Mouse (Mus musculus) liver, adult 2 months (tissue): ENCODE measurements at regions not wholly inside any gene's neighbourhood (a gene's known extent, or its start where the extent isn't known, plus 50 kb on each side); places are given as distances from the start of the nearest gene placed in this dataset.

Source experiments
- DNase-seq: peaks from one replicate; pipeline ENCODE4 v3.0.0-alpha.2; 2011; ENCODE audit warnings: low read depth, low spot score; ENCODE audit errors: extremely low read depth
- H3K27ac ChIP-seq: fragments of 200-500 bp; replicated peaks from 2 replicates; pipeline ENCODE4 v1.5.1; 2012; ENCODE audit warnings: low read depth, mild to moderate bottlenecking, control low read depth, inconsistent platforms, low read length; ENCODE audit not compliant: insufficient read depth
- H3K27me3 ChIP-seq: fragments of 200-500 bp; 2 replicates; pipeline ENCODE4 v1.6.1; 2012; ENCODE audit warnings: mild to moderate bottlenecking, moderate library complexity, low read length, inconsistent platforms; ENCODE audit not compliant: control insufficient read depth, insufficient read depth
- H3K36me3 ChIP-seq: fragments of 200-500 bp; 2 replicates; pipeline ENCODE4 v1.6.1; 2012; ENCODE audit warnings: low read length, inconsistent platforms; ENCODE audit not compliant: control insufficient read depth, insufficient read depth
- H3K4me1 ChIP-seq: fragments of 200-500 bp; 2 replicates; pipeline ENCODE4 v1.6.1; 2011; ENCODE audit warnings: low read length; ENCODE audit not compliant: control insufficient read depth, insufficient read depth
- H3K4me3 ChIP-seq: fragments of 200-500 bp; 2 replicates; pipeline ENCODE4 v1.5.1; 2011; ENCODE audit warnings: low read depth, mild to moderate bottlenecking, control low read depth, low read length, moderate library complexity; ENCODE audit not compliant: insufficient read depth
- H3K79me2 ChIP-seq: fragments of 200-500 bp; 2 replicates; pipeline ENCODE4 v1.6.1; 2012; ENCODE audit warnings: inconsistent platforms, mild to moderate bottlenecking, low read length, moderate library complexity; ENCODE audit not compliant: control insufficient read depth, insufficient read depth
- H3K9ac ChIP-seq: fragments of 200-500 bp; 2 replicates; pipeline ENCODE4 v1.6.1; 2012; ENCODE audit warnings: low read depth, mild to moderate bottlenecking, control low read depth, inconsistent platforms, low read length
- CTCF ChIP-seq: fragments of 200-500 bp; IDR thresholded peaks from 2 replicates; pipeline ENCODE4 v1.5.1; 2011; ENCODE audit warnings: low read depth, low read length, control low read depth
- POLR2A ChIP-seq: fragments of 200-500 bp; IDR thresholded peaks from 2 replicates; pipeline ENCODE4 v1.6.1; 2011; ENCODE audit warnings: low read length, control low read depth; ENCODE audit not compliant: insufficient read depth; ENCODE audit errors: extremely low read depth
- WGBS: fragments of 180-500 bp; shearing (Covaris S2); methylation state at CpG from one replicate; pipeline ENCODE4 v1.1.7; 2018; 5-methylcytosine and 5-hydroxymethylcytosine counted together

- no peak overlapping the region for H3K9ac ChIP-seq
- no peak overlapping the region for H3K4me3 ChIP-seq
Observed at GRCm38 (mm10) chr2:82445706-82446105, 392.7 kb downstream of the Zfp804a start.

GRCm38 (mm10) chr2:82455743-82456142, 402.7 kb downstream of the Zfp804a start:
- 79% methylated on average over 3 of the region's 3 CpGs for WGBS
- Histone ChIP-seq H3K27me3 (no peaks in the 10 kb centered on the region), H3K4me3 (no peak overlapping the region), H3K9ac (no peak overlapping the region), H3K79me2 (no peaks in the 10 kb centered on the region), H3K4me1 (no peaks in the 10 kb centered on the region), H3K36me3 (no peaks in the 10 kb centered on the region), H3K27ac (no peak overlapping the region)
- DNase-seq: no peak
- TF ChIP-seq CTCF (no peak), POLR2A (no peak)

More at GRCm38 (mm10) chr2:82445706-82446105, 392.7 kb downstream of the Zfp804a start:
- Histone ChIP-seq H3K36me3 (no peaks in the 10 kb centered on the region), H3K4me1 (peaks cover 4% of the 10 kb centered on the region; the same call in 1 of the 2 replicates), H3K27me3 (no peaks in the 10 kb centered on the region), H3K27ac (no peak overlapping the region), H3K79me2 (no peaks in the 10 kb centered on the region)
- TF ChIP-seq CTCF: no peak
- TF ChIP-seq POLR2A: no peak
- peak; percentile 89 for DNase-seq
